Mouse (Mus musculus) kidney, adult 2 months (tissue): ENCODE data around the gene Bnc1. TPM values are rescaled to one million over a fixed set of nuclear protein-coding genes. Genes with fewer than 3 reads are reported as not detected.

Experiments
- DNase-seq: peaks from one replicate; pipeline ENCODE4 v3.0.0; 2021
- H3K27ac ChIP-seq: fragments of 200-500 bp; 2 replicates; pipeline ENCODE4 v1.5.1; 2012; ENCODE audit warnings: low read depth, low read length, control low read depth, inconsistent platforms; ENCODE audit not compliant: insufficient read depth
- H3K27me3 ChIP-seq: fragments of 200-500 bp; replicated peaks from 2 replicates; pipeline ENCODE4 v1.6.1; 2012; ENCODE audit warnings: mild to moderate bottlenecking, moderate library complexity, low read length, inconsistent platforms; ENCODE audit not compliant: control insufficient read depth, insufficient read depth
- H3K36me3 ChIP-seq: fragments of 200-500 bp; 2 replicates; pipeline ENCODE4 v1.6.1; 2012; ENCODE audit warnings: mild to moderate bottlenecking, moderate library complexity, low read length, inconsistent platforms; ENCODE audit not compliant: control insufficient read depth, insufficient read depth
- H3K4me1 ChIP-seq: fragments of 200-500 bp; 2 replicates; pipeline ENCODE4 v1.6.1; 2011; ENCODE audit warnings: low read length; ENCODE audit not compliant: control insufficient read depth, insufficient read depth
- H3K4me3 ChIP-seq: fragments of 200-500 bp; 2 replicates; pipeline ENCODE4 v1.5.1; 2011; ENCODE audit warnings: mild to moderate bottlenecking, low read depth, low read length, control low read depth; ENCODE audit not compliant: insufficient read depth
- CTCF ChIP-seq: fragments of 200-500 bp; conservative IDR thresholded peaks from 2 replicates; pipeline ENCODE4 v1.5.1; 2011; ENCODE audit warnings: low read depth, mild to moderate bottlenecking, control low read depth, low read length, moderate library complexity, mixed read lengths; ENCODE audit not compliant: insufficient read depth, insufficient read length
- POLR2A ChIP-seq: fragments of 200-500 bp; IDR thresholded peaks from one replicate; pipeline ENCODE4 v1.6.1; 2011; ENCODE audit warnings: low read depth, low read length, control low read depth
- WGBS: fragments of 180-500 bp; shearing (Covaris S2); methylation state at CpG from one replicate; pipeline ENCODE4 v1.1.7; 2018; 5-methylcytosine and 5-hydroxymethylcytosine counted together
- polyA plus RNA-seq: library from polyadenylated mRNA; depleted of rRNA; stranded (reverse); fragments of >200 nt; gene quantifications from 2 replicates; pipeline ENCODE4 v1.2.3, GENCODE M21; 2012

Bnc1 gene
- polyA plus RNA-seq, 1 experiment = 0.11 TPM

GRCm38 (mm10) chr7:81999372-81999771 is 7.3 kb upstream of the Bnc1 start:
- H3K4me3 ChIP-seq = no peak overlapping the region
- no peak for DNase-seq
- H3K4me1 ChIP-seq = no peaks in the 10 kb centered on the region
- H3K27me3 ChIP-seq = no peaks in the 10 kb centered on the region; the same call in 1 of the 2 replicates
- H3K27ac ChIP-seq = no peak overlapping the region
- TF ChIP-seq POLR2A = no peak
- TF ChIP-seq CTCF = no peak
- H3K36me3 ChIP-seq = no peaks in the 10 kb centered on the region
- 50% methylated on average over 7 of the region's 7 CpGs for WGBS

- no peaks in the 10 kb centered on the region for H3K36me3 ChIP-seq
- 34% methylated on average over 9 of the region's 9 CpGs for WGBS
These were observed 3.9 kb upstream of the Bnc1 start for GRCm38 (mm10) chr7:81995975-81996374.

GRCm38 (mm10) chr7:81995126-81995525 is 3.0 kb upstream of the Bnc1 start:
- 89% methylated on average over 6 of the region's 6 CpGs for WGBS
- no peak for DNase-seq
- peaks cover 4% of the 10 kb centered on the region for H3K27me3 ChIP-seq
- H3K4me3 ChIP-seq = no peak overlapping the region
- TF ChIP-seq CTCF = no peak
- no peak for TF ChIP-seq POLR2A
- H3K27ac ChIP-seq = no peak overlapping the region
- H3K36me3 ChIP-seq = no peaks in the 10 kb centered on the region
- H3K4me1 ChIP-seq = no peaks in the 10 kb centered on the region

More at GRCm38 (mm10) chr7:81995975-81996374, 3.9 kb upstream of the Bnc1 start:
- H3K4me1 ChIP-seq = no peaks in the 10 kb centered on the region
- H3K4me3 ChIP-seq = no peak overlapping the region
- no peak for TF ChIP-seq POLR2A
- TF ChIP-seq CTCF = no peak
- no peak overlapping the region for H3K27ac ChIP-seq
- no peak for DNase-seq
- H3K27me3 ChIP-seq = peaks cover 4% of the 10 kb centered on the region

GRCm38 (mm10) chr7:81993140-81993539 is 1.0 kb upstream of the Bnc1 start:
- H3K4me1 ChIP-seq = no peaks in the 10 kb centered on the region
- H3K27ac ChIP-seq = no peak overlapping the region
- H3K27me3 ChIP-seq = peaks cover 6% of the 10 kb centered on the region
- no peak for TF ChIP-seq POLR2A
- no peak for TF ChIP-seq CTCF
- 74% methylated on average over 7 of the region's 7 CpGs for WGBS
- H3K36me3 ChIP-seq = no peaks in the 10 kb centered on the region
- no peak overlapping the region for H3K4me3 ChIP-seq
- no peak for DNase-seq

GRCm38 (mm10) chr7:81991611-81992061 is 456 bp downstream of the Bnc1 start:
- Histone ChIP-seq H3K27me3 (peaks cover 6% of the 10 kb centered on the region), H3K4me3 (peak overlapping the region; percentile 24; the same call in 1 of the 2 replicates), H3K27ac (no peak overlapping the region), H3K4me1 (no peaks in the 10 kb centered on the region), H3K36me3 (no peaks in the 10 kb centered on the region)
- TF ChIP-seq POLR2A (no peak), CTCF (no peak)
- WGBS = 1% methylated on average over 36 of the region's 36 CpGs
- DNase-seq = no peak

GRCm38 (mm10) chr7:81991116-81991515 is 976 bp downstream of the Bnc1 start:
- H3K4me3 ChIP-seq = no peak overlapping the region
- TF ChIP-seq CTCF (no peak), POLR2A (no peak)
- peaks cover 6% of the 10 kb centered on the region for H3K27me3 ChIP-seq

DNA sequence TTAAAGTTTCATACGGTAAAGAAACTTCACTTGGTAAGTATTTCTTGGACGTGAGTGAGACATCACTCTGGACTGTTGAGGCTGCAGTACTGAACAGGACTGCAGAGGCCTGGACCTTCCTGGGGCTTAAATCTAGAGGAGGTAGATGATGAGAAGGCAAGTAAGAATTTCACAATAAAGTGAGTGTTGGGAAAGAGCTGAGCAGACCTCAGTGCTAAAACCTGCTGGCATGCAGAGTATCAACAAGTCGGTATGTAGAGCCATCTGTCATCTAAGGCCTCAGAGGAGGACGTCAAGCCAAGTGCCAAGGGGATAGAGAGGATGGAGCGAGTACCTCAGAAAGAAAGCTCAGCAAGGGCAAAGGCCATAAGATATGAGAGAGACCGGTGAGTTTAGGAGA is 8.4 kb downstream of the Bnc1 start:
- Histone ChIP-seq H3K4me1 (no peaks in the 10 kb centered on the region), H3K36me3 (no peaks in the 10 kb centered on the region), H3K27ac (no peak overlapping the region), H3K4me3 (no peak overlapping the region), H3K27me3 (no peaks in the 10 kb centered on the region)
- TF ChIP-seq POLR2A (no peak), CTCF (no peak)
- DNase-seq = no peak
- WGBS = 84% methylated on average over 6 of the region's 6 CpGs

More at GRCm38 (mm10) chr7:81991116-81991515, 976 bp downstream of the Bnc1 start:
- 9% methylated on average over 12 of the region's 12 CpGs for whole genome bisulfite sequencing
- Histone ChIP-seq H3K4me1 (no peaks in the 10 kb centered on the region), H3K27ac (no peak overlapping the region), H3K36me3 (no peaks in the 10 kb centered on the region)
- no peak for DNase-seq

DNA sequence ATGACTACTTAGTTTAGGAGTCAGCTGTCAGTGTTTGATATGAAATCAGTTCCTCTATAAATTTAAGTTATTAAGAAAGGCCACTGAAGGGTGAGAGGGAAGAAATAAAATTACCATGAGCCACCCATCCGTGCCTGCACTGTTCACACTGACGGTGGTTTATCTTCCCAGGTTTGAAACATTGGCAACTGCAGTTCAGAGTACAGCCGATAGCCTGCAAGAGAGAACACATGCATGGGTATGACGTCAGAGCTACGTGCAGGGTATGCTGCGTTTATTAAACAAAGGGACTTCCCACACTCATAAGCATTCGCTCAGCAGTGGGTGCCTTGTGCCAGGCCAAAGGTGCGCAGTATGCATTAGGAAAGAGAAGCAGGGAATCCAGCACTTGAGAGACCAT is 13.8 kb downstream of the Bnc1 start:
- Histone ChIP-seq H3K36me3 (no peaks in the 10 kb centered on the region), H3K4me1 (no peaks in the 10 kb centered on the region), H3K4me3 (no peak overlapping the region), H3K27ac (no peak overlapping the region), H3K27me3 (no peaks in the 10 kb centered on the region)
- WGBS = 75% methylated on average over 8 of the region's 8 CpGs
- DNase-seq = no peak
- no peak for TF ChIP-seq CTCF
- no peak for TF ChIP-seq POLR2A
